Mouse (Mus musculus) limb, embryonic 14.5 days (tissue): ENCODE data around the gene Tent4a. TPM values are rescaled to one million over a fixed set of nuclear protein-coding genes. Genes with fewer than 3 reads are reported as not detected.
A peak's percentile ranks its signal among the peaks of the same experiment; 100 is the strongest.

ENCODE experiments used
- ATAC-seq: fragments of 200-750 bp; cut with Nextera tagmentation; 2 replicates; pipeline ENCODE4 v1.8.0; 2017; ENCODE audit warnings: low read depth, moderate number of reproducible peaks, moderate TSS enrichment; ENCODE audit not compliant: low FRiP score
- DNase-seq: peaks from one replicate; pipeline ENCODE4 v3.0.0-alpha.2; 2015; ENCODE audit warnings: low spot score
- H3K27ac ChIP-seq: fragments of 300-500 bp; sonication (generic); replicated peaks from 2 replicates; pipeline ENCODE4 v1.5.1; 2014; ENCODE audit warnings: low read depth, mild to moderate bottlenecking, low read length, moderate library complexity, mixed read lengths
- H3K27me3 ChIP-seq: fragments of 300-500 bp; sonication (generic); 2 replicates; pipeline ENCODE4 v1.6.1; 2014; ENCODE audit warnings: low read length, mixed read lengths; ENCODE audit not compliant: control insufficient read depth, insufficient read depth
- H3K36me3 ChIP-seq: fragments of 300-500 bp; sonication (generic); 2 replicates; pipeline ENCODE4 v1.6.1; 2014; ENCODE audit warnings: mild to moderate bottlenecking, low read length, moderate library complexity, mixed read lengths; ENCODE audit not compliant: control insufficient read depth, insufficient read depth
- H3K4me1 ChIP-seq: fragments of 300-500 bp; sonication (generic); 2 replicates; pipeline ENCODE4 v1.6.1; 2014; ENCODE audit warnings: antibody characterized with exemption, low read length, mixed read lengths; ENCODE audit not compliant: control insufficient read depth, insufficient read depth
- H3K4me2 ChIP-seq: fragments of 300-500 bp; sonication (generic); replicated peaks from 2 replicates; pipeline ENCODE4 v1.6.1; 2014; ENCODE audit warnings: low read depth, mild to moderate bottlenecking, low read length, moderate library complexity; ENCODE audit not compliant: severe bottlenecking
- H3K4me3 ChIP-seq: fragments of 300-500 bp; sonication (generic); replicated peaks from 2 replicates; pipeline ENCODE4 v1.5.1; 2014; ENCODE audit warnings: low read length
- H3K9ac ChIP-seq: fragments of 300-500 bp; sonication (generic); 2 replicates; pipeline ENCODE4 v1.6.1; 2014; ENCODE audit warnings: mild to moderate bottlenecking, low read depth, low read length, moderate library complexity; ENCODE audit not compliant: severe bottlenecking
- H3K9me3 ChIP-seq: fragments of 300-500 bp; sonication (generic); 2 replicates; pipeline ENCODE4 v1.6.1; 2016; ENCODE audit warnings: low read length; ENCODE audit not compliant: control insufficient read depth
- POLR2A ChIP-seq: fragments of 200-500 bp; IDR thresholded peaks from 2 replicates; pipeline ENCODE4 v1.8.0; 2012; ENCODE audit warnings: inconsistent platforms, mild to moderate bottlenecking, moderate library complexity, borderline replicate concordance; ENCODE audit not compliant: insufficient read depth, insufficient read length; ENCODE audit errors: extremely low read depth
- WGBS: fragments of 180-500 bp; shearing (Covaris S2); extraction: QIAGEN DNeasy Blood & Tissue Kit; methylation state at CpG from one replicate; pipeline ENCODE4 v1.1.7; 2014; 5-methylcytosine and 5-hydroxymethylcytosine counted together
- polyA plus RNA-seq, 2 experiments: library from polyadenylated mRNA; depleted of rRNA in 1 of 2; stranded (reverse) in 1 of 2; unstranded in 1 of 2; fragments of >200 nt; fragmentation: Nextera tagmentation in 1 of 2; extraction: Ambion mirVana in 1 of 2; gene quantifications; 2 replicates each; pipeline versions ENCODE4 v1.2.1 to v1.2.3; 2012 to 2014

Tent4a gene
- polyA plus RNA-seq (2012; rRNA removed), result 25.7 and 29.0 TPM in 2 replicates
- 8.7 and 9.9 TPM in 2 replicates for polyA plus RNA-seq (2014; fragmentation: Nextera tagmentation; extraction: Ambion mirVana)

GRCm38 (mm10) chr13:69534334-69534653 is at the start of gene Tent4a:
Gene Tent4a (minus strand): TSS chr13:69534617.
- Histone ChIP-seq H3K4me1 (peaks cover 44% of the 10 kb centered on the region), H3K9me3 (no peaks in the 10 kb centered on the region), H3K4me2 (peak within 1 kb of the TSS; percentile 66), H3K27ac (peak within 1 kb of the TSS; percentile 91), H3K36me3 (peaks cover 10% of the 10 kb centered on the region), H3K27me3 (no peaks in the 10 kb centered on the region), H3K9ac (peak within 1 kb of the TSS; percentile 76), H3K4me3 (peak within 1 kb of the TSS; percentile 89)
- TF ChIP-seq POLR2A, result no peak
- ATAC-seq (peak; percentile 89), DNase-seq (no peak)
- 0% methylated on average over 21 of the region's 57 CpGs for WGBS

- no peak overlapping the region for H3K27ac ChIP-seq
- H3K4me1 ChIP-seq, result no peaks in the 10 kb centered on the region
- H3K9ac ChIP-seq, result no peak overlapping the region
- H3K4me3 ChIP-seq, result no peak overlapping the region
- H3K27me3 ChIP-seq, result no peaks in the 10 kb centered on the region
- 90% methylated on average over 6 of the region's 6 CpGs for WGBS
- ATAC-seq (no peak), DNase-seq (no peak)
- H3K4me2 ChIP-seq, result no peak overlapping the region
- H3K9me3 ChIP-seq, result no peaks in the 10 kb centered on the region
- H3K36me3 ChIP-seq, result no peaks in the 10 kb centered on the region
- no peak for TF ChIP-seq POLR2A
Measured at GRCm38 (mm10) chr13:69583591-69583990, 49.2 kb upstream of the Tent4a start.

- Histone ChIP-seq H3K4me2 (no peak overlapping the region), H3K9ac (no peak overlapping the region), H3K36me3 (no peaks in the 10 kb centered on the region), H3K27me3 (no peaks in the 10 kb centered on the region), H3K27ac (no peak overlapping the region), H3K4me1 (no peaks in the 10 kb centered on the region), H3K9me3 (no peaks in the 10 kb centered on the region), H3K4me3 (no peak overlapping the region)
- ATAC-seq (no peak), DNase-seq (no peak)
- no peak for TF ChIP-seq POLR2A
- 89% methylated on average over 6 of the region's 6 CpGs for WGBS
Measured at GRCm38 (mm10) chr13:69582411-69582810, 48.0 kb upstream of the Tent4a start.

GRCm38 (mm10) chr13:69577181-69577834 is 42.9 kb upstream of the Tent4a start:
- Histone ChIP-seq H3K9ac (no peak overlapping the region), H3K4me3 (no peak overlapping the region), H3K9me3 (no peaks in the 10 kb centered on the region), H3K36me3 (no peaks in the 10 kb centered on the region), H3K27me3 (no peaks in the 10 kb centered on the region), H3K4me1 (no peaks in the 10 kb centered on the region), H3K27ac (no peak overlapping the region), H3K4me2 (no peak overlapping the region)
- 87% methylated on average over 16 of the region's 16 CpGs for WGBS
- no peak for TF ChIP-seq POLR2A
- DNase-seq (no peak), ATAC-seq (no peak)

- Histone ChIP-seq H3K36me3 (no peaks in the 10 kb centered on the region), H3K4me2 (no peak overlapping the region), H3K27ac (no peak overlapping the region), H3K4me1 (no peaks in the 10 kb centered on the region), H3K27me3 (no peaks in the 10 kb centered on the region), H3K9ac (no peak overlapping the region), H3K9me3 (no peaks in the 10 kb centered on the region), H3K4me3 (no peak overlapping the region)
- ATAC-seq, result no peak
- TF ChIP-seq POLR2A, result no peak
- DNase-seq, result no peak
- WGBS, result 64% methylated on average over 11 of the region's 11 CpGs
Measured at GRCm38 (mm10) chr13:69576676-69577075, 42.3 kb upstream of the Tent4a start.
